In the genomic region with DNA sequence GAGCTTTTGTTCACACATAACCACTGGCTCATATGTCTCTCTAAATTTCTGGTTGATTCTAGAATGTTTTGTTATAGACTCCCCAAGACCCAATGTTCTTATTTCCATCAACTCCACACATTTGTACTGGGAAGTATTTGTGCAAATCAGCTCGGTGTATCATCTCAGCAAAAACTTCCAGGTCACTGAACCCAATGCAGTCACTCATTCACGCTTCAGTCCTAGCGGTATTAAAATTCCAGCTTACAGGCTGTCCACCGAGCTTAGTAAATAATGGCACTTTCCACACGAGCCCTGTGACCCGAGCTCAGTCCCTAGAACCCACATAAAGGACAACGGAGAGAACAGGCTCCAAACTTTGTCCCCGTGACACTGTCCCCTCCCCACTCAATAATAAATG, we compare ENCODE assay signal across 26 mouse cellular contexts.
"Had no signal": no experiment of that assay in that cellular context is flagged by ENCODE, and none has a peak within 500 bp of the region (broad histone marks: within the 10 kb centered on the region; RNA-seq: fewer than 3 reads in every experiment).

No protein-coding gene starts in this region.

- H3K4me3 ChIP-seq: gastrocnemius, adult 2 months; heart, embryonic 10.5 days; heart, embryonic 12.5 days; hindbrain, embryonic 10.5 days; hindbrain, embryonic 12.5 days; intestine, embryonic 15.5 days; left cerebral cortex, adult 2 months; limb, embryonic 10.5 days; limb, embryonic 12.5 days; liver, embryonic 12.5 days had no signal

- H3K9me3 ChIP-seq: heart, embryonic 10.5 days; heart, embryonic 12.5 days; hindbrain, embryonic 10.5 days; hindbrain, embryonic 12.5 days; intestine, embryonic 15.5 days; limb, embryonic 10.5 days; limb, embryonic 12.5 days; liver, embryonic 12.5 days had no signal

- H3K27ac ChIP-seq: gastrocnemius, adult 2 months; heart, embryonic 10.5 days; hindbrain, embryonic 10.5 days; hindbrain, embryonic 12.5 days; hindbrain, embryonic 14.5 days; intestine, embryonic 15.5 days; kidney, postnatal 0 days; left cerebral cortex, adult 2 months; limb, embryonic 10.5 days; limb, embryonic 12.5 days; liver, embryonic 12.5 days; liver, embryonic 14.5 days had no signal

- H3K27me3 ChIP-seq: heart, embryonic 12.5 days; hindbrain, embryonic 12.5 days; intestine, embryonic 15.5 days; limb, embryonic 12.5 days; liver, embryonic 12.5 days had no signal

- H3K4me2 ChIP-seq: heart, embryonic 12.5 days; hindbrain, embryonic 12.5 days; hindbrain, embryonic 14.5 days; intestine, embryonic 15.5 days; limb, embryonic 12.5 days; liver, embryonic 12.5 days had no signal

- DNase-seq: gastrocnemius, adult 2 months; gastrocnemius, postnatal 10 days; gastrocnemius, postnatal 25 days; heart, adult 18-20 months; heart, postnatal 10 days; heart, postnatal 4 days; kidney, adult 18-20 months; kidney, adult 8-10 months; kidney, postnatal 14 days; kidney, postnatal 36 days; liver had no signal

- H3K36me3 ChIP-seq: heart, embryonic 12.5 days; hindbrain, embryonic 10.5 days; hindbrain, embryonic 12.5 days; intestine, embryonic 15.5 days; limb, embryonic 10.5 days; limb, embryonic 12.5 days; liver, embryonic 12.5 days had no signal

- H3K9ac ChIP-seq: heart, embryonic 12.5 days; hindbrain, embryonic 12.5 days; hindbrain, embryonic 14.5 days; intestine, embryonic 15.5 days; limb, embryonic 12.5 days; liver, embryonic 12.5 days; liver, embryonic 14.5 days had no signal

- ATAC-seq: hindbrain, embryonic 16.5 days; inflammation-experienced regulatory T-cells, adult 6 months; intestine, embryonic 15.5 days; intestine, postnatal 0 days; liver, embryonic 12.5 days had no signal
